18 mouse cellular contexts compared by ENCODE assay signal in genomic region chr19:16157120-16157519, GRCm38 (mm10).
"Had no signal": no experiment of that assay in that cellular context is flagged by ENCODE, and none has a peak within 500 bp of the region (broad histone marks: within the 10 kb centered on the region; RNA-seq: fewer than 3 reads in every experiment).

No protein-coding gene starts in this region.

- H3K27me3 ChIP-seq: midbrain, embryonic 12.5 days; neural tube, embryonic 13.5 days; neural tube, embryonic 15.5 days had no signal

- H3K36me3 ChIP-seq: midbrain, embryonic 10.5 days; midbrain, embryonic 12.5 days; neural tube, embryonic 13.5 days; neural tube, embryonic 15.5 days had no signal

- H3K27ac ChIP-seq: midbrain, embryonic 10.5 days; midbrain, embryonic 12.5 days; neural tube, embryonic 13.5 days; neural tube, embryonic 15.5 days had no signal

- DNase-seq: lung, embryonic 14.5 days; lung, postnatal 10 days; lung, postnatal 4 days; midbrain, embryonic 14.5 days; retina, postnatal 1 day; right cerebral cortex, adult 18-20 months; right cerebral cortex, postnatal 25 days; right cerebral cortex, postnatal 4 days; spleen, adult 18-20 months; thymus, adult 18-20 months; thymus, postnatal 14 days; thymus, postnatal 36 days had no signal

- H3K4me2 ChIP-seq: lung, embryonic 14.5 days; midbrain, embryonic 12.5 days; neural tube, embryonic 13.5 days; neural tube, embryonic 15.5 days had no signal

- H3K4me3 ChIP-seq: midbrain, embryonic 10.5 days; midbrain, embryonic 12.5 days; myocyte; neural tube, embryonic 13.5 days; neural tube, embryonic 15.5 days had no signal

- H3K9me3 ChIP-seq: midbrain, embryonic 10.5 days; midbrain, embryonic 12.5 days; neural tube, embryonic 13.5 days; neural tube, embryonic 15.5 days had no signal

- H3K9ac ChIP-seq: lung, embryonic 14.5 days; midbrain, embryonic 12.5 days; neural tube, embryonic 13.5 days; neural tube, embryonic 15.5 days had no signal

- ATAC-seq: midbrain, embryonic 16.5 days had no signal
